Mouse (Mus musculus) fat pad, adult 2 months (tissue): Measurements from ENCODE around the gene Mrpl48.
A peak's percentile ranks its signal among the peaks of the same experiment; 100 is the strongest.

Experiments
- DNase-seq: peaks from one replicate; pipeline ENCODE4 v3.0.0-alpha.2; 2011; ENCODE audit warnings: low read depth, low spot score; ENCODE audit errors: extremely low read depth

Mrpl48 gene

GRCm38 (mm10) chr7:100536804-100537518, 71.1 kb downstream of the Mrpl48 start, which contains the start of gene Coa4:
TSS of gene Coa4 (plus strand) at chr7:100537071.
- peak; percentile 54 for DNase-seq

- DNase-seq, result no peak
Measured at GRCm38 (mm10) chr7:100535831-100536230, 72.3 kb downstream of the Mrpl48 start.

- DNase-seq, result no peak
Measured at GRCm38 (mm10) chr7:100534216-100534615, 73.9 kb downstream of the Mrpl48 start.

DNA sequence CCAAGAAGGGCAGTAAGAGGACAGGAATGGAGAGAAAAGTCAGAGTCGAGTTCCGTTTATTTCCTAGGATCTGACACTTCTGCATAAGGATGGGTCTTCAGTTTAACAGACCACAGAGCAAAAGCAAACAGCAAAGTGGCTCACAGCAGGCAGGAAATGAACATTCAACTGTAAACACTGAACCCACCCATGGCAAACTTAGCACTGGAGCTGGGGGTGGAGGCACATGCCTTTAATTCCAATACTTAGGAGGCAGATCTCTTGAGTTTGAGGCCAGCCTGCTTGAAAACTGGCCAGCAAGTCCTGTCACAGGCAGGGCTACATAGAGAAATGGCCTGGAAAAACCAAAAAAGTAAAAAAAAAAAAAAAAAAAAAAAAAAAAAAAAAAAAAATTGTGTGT, 74.6 kb downstream of the Mrpl48 start:
- no peak for DNase-seq

DNA sequence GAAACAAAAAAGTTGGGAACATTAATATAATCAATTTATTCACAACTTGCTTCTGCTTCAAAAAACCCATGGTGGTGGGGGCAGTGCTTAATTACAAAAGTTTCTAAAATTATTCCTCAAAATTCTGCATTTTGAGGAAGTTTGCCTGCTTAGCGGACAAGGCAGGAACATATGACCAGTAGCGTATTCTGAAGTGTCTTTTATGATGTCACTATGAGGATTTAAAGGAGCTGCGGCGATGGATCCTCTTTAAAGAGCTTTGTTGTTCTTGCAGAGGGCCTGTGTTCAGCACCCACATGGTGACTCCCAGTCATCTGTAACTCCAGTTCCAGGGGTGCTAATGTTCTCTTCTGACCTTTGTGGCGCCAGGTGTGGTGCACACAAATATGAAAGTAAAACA, 77.3 kb downstream of the Mrpl48 start:
- no peak for DNase-seq

GRCm38 (mm10) chr7:100524669-100525068, 83.4 kb downstream of the Mrpl48 start:
- DNase-seq, result no peak

DNA sequence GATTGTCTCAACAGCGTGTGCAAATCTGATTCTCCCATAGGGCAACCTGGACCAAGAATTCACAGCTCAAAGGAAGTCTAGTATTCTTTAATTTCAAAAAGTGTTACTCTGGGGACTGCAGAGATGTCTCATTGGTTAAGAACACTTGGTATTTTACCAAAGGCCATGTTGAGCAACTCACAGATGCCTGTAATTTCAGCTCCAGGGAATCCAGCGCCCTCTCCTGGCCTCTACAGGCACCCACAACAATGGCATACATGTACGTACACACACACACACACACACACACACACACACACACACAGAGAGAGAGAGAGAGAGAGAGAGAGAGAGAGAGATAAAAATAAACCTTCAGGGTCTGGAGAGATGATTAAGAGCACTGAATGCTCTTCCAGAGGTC, 85.9 kb downstream of the Mrpl48 start:
- no peak for DNase-seq

DNA sequence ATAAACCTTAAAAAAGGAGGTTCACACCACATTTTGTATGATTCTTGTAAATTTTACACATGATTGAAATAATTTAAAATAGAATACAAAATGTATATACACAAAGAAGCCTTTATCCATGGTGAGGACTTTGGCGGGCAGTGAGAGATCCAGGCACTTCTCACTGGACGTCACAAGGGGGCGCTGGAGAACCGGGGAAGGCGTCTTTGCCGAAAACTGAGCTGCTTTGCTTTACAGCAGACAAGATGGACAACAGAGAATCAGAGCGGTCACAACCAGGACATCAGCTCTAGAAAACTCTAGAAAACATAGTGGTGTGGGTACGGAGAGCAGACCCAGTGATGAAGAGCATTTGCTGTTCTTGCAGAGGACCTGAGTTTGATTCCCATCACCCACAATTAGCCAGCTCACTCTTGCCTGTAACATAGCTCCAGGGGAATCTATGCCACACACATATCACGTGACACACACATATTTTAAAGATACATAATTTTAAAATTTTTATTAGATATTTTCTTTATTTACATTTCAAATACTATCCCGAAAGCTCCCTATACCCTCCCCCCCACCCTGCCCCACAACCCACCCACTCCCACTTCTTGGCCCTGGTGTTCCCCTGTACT, 87.3 kb downstream of the Mrpl48 start:
- DNase-seq, result no peak

DNA sequence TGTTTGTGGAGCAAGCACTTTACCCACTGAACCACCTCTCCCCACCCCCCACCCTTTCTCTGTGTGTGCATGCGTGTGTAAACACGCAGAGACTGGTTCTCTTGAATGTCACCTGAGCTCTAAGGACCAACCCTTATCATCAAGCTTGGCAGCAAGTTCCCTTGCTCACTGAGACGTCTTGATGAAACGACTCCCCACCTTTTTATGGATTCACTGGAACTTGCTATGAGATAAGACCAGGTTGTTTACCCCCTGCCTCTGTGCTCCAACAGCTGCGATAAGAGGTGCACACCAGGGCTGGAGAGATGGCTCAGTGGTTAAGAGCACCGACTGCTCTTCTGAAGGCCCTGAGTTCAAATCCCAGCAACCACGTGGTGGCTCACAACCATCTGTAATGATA, 87.9 kb downstream of the Mrpl48 start:
- no peak for DNase-seq

- DNase-seq, result no peak
Measured at GRCm38 (mm10) chr7:100514573-100514972, 93.5 kb downstream of the Mrpl48 start, which contains the start of gene Dnajb13. TSS of gene Dnajb13 (minus strand) at chr7:100514960.

- DNase-seq, result no peak
Measured at GRCm38 (mm10) chr7:100511602-100512001, 96.5 kb downstream of the Mrpl48 start.

- DNase-seq, result no peak
Measured at GRCm38 (mm10) chr7:100508670-100509069, 99.4 kb downstream of the Mrpl48 start.

- no peak for DNase-seq
Measured at GRCm38 (mm10) chr7:100506494-100506893, 101.6 kb downstream of the Mrpl48 start.

DNA sequence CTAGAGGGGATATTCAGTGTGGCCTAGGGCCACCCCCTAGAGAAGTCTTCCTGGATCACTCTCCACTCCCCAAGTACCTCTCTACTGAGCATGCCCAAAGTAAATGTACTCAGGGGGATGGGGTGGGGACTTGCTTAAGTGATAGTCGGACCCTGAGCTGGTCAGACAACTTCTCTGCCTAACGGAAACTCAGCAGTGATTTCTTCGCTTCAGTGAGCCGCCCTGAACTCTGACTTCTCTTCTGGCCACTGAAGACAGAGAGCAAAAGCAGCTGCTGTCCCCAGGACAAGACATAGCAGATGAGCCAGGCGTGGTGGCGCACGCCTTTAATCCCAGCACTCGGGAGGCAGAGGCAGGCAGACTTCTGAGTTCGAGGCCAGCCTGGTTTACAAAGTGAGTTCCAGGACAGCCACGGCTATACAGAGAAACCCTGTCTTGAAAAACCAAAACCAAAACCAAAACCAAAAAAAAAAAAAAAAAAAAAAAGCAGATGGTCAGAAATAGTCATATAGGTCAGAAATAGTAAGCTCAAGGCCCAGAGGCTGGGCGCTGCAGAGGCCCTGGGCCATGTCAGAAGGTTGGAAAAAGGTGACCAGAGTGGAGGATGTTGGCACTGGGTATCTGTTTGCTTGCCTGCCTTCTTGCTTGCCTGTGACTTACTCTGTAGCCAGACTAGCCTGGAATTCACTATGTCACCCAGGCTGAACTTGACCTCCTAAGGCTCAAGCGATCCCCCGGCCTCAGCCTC, 103.2 kb downstream of the Mrpl48 start:
- DNase-seq, result no peak

- no peak for DNase-seq
Measured at GRCm38 (mm10) chr7:100503076-100503475, 105.0 kb downstream of the Mrpl48 start.

- DNase-seq, result no peak
Measured at GRCm38 (mm10) chr7:100502374-100502922, 105.7 kb downstream of the Mrpl48 start.

- DNase-seq, result no peak
Measured at GRCm38 (mm10) chr7:100501844-100502373, 106.2 kb downstream of the Mrpl48 start.

GRCm38 (mm10) chr7:100501027-100501843, 106.9 kb downstream of the Mrpl48 start:
- no peak for DNase-seq

- DNase-seq, result no peak
Measured at GRCm38 (mm10) chr7:100500276-100500977, 107.7 kb downstream of the Mrpl48 start.

- no peak for DNase-seq
Measured at GRCm38 (mm10) chr7:100499465-100499864, 108.6 kb downstream of the Mrpl48 start.
